ENCODE assay signal across 8 mouse cellular contexts in the genomic region with DNA sequence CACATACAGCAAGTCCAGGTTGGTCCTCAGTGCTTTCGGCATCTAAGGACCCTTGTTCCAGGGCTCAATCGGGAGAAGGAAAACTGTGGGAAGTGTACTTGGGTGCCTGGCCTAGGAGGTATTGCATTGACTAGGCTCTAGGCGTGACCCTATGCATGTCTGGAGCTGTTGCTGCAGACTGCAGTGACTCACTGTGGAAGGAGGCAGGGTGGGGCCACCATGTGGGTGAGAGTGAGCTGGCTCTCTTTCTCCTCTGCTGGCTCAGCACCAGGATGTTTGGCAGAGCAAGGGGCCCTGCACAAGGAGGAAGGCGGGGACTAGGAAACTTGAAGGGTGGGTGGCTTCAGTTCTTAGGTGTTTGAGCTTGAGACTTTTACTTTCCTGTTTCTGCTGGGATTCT. TPM values are rescaled to one million over a fixed set of nuclear protein-coding genes. Genes with fewer than 3 reads are reported as not detected.
A peak's percentile ranks its signal among the peaks of the same experiment; 100 is the strongest.
DNase-seq lines count a peak whose midpoint lies in the region; ATAC-seq and TF ChIP-seq lines count a peak whose summit lies in the region.

No protein-coding gene starts in this region.

- peak; percentile 68 for ATAC-seq in forebrain, postnatal 0 days
- peak; percentile 92 for ATAC-seq in megakaryocyte, adult 5-6 weeks (ENCODE audit: poor library complexity, severe bottlenecking)

- H3K4me1 ChIP-seq in forebrain, postnatal 0 days (ENCODE audit: insufficient read depth), result no peaks in the 10 kb centered on the region

- no peaks in the 10 kb centered on the region for H3K9me3 ChIP-seq in forebrain, postnatal 0 days (ENCODE audit: low read length)

- H3K9ac ChIP-seq in forebrain, postnatal 0 days, result no peak overlapping the region

- H3K4me2 ChIP-seq in forebrain, postnatal 0 days (ENCODE audit: low read depth), result no peak overlapping the region

- intact Hi-C loops in heart, postnatal 36 days (cut with DNase I), result no loop called here

- no peaks in the 10 kb centered on the region for H3K36me3 ChIP-seq in forebrain, postnatal 0 days (ENCODE audit: insufficient read depth)
- no peaks in the 10 kb centered on the region; the same call in 1 of the 2 replicates for H3K36me3 ChIP-seq in splenic B cell, adult 2 months (ENCODE audit: control insufficient read depth, insufficient read depth, low read length, poor library complexity, severe bottlenecking)

- peak; percentile 91 for DNase-seq in CD4-positive, CD25-positive, alpha-beta regulatory T cell, adult 2 months (ENCODE audit: low read depth, low spot score)
- DNase-seq in ZHBTc4 (ENCODE audit: low read depth, low spot score), result peak; percentile 81
- peak; percentile 40 for DNase-seq in forebrain, postnatal 0 days
- DNase-seq in heart, postnatal 36 days, result peak; percentile 88 to 90
- DNase-seq in left cerebral cortex, adult 9 months (ENCODE audit: low spot score in 2 of 2), result peak; percentile 63 to 80
- DNase-seq in splenic B cell, adult 2 months (ENCODE audit: low read depth, low spot score), result peak; percentile 57
- DNase-seq in cerebellum, adult 8-10 months, result no peak

- 46% methylated on average over 4 of the region's 4 CpGs for WGBS in forebrain, postnatal 0 days

- H3K27me3 ChIP-seq in forebrain, postnatal 0 days (ENCODE audit: insufficient read depth, low read length), result no peaks in the 10 kb centered on the region
- no peaks in the 10 kb centered on the region for H3K27me3 ChIP-seq in splenic B cell, adult 2 months (ENCODE audit: control insufficient read depth, insufficient read depth, low read length, poor library complexity, severe bottlenecking)

- H3K27ac ChIP-seq in forebrain, postnatal 0 days (ENCODE audit: low read depth, low read length), result no peak overlapping the region

- TF ChIP-seq CTCF in forebrain, postnatal 0 days (IDR thresholded peaks at IDR 0.05; ENCODE audit: low read depth), result no peak

- H3K4me3 ChIP-seq in forebrain, postnatal 0 days (ENCODE audit: low read depth, low read length), result no peak overlapping the region

RNA-seq across cellular contexts. Expression of a gene that starts 8.5 kb away (rescaled TPM):
- 11.4 and 17.9 TPM in 2 replicates for total RNA-seq in forebrain, postnatal 0 days (2014; rRNA removed)
- polyA plus RNA-seq in forebrain, postnatal 0 days (2015; fragmentation: Nextera tagmentation; extraction: Ambion mirVana), result 3.2 and 3.9 TPM in 2 replicates
- 100 to 1,000 TPM; 362 to 377 TPM for total RNA-seq in heart, postnatal 36 days (2021)
- total RNA-seq in megakaryocyte, adult 5-6 weeks (2015), result 372 and 397 TPM in 2 replicates
- total RNA-seq in megakaryocyte, adult 5-6 weeks (2017), result 659 and 727 TPM in 2 replicates

RNA-seq across cellular contexts. Expression of a gene that starts 30.7 kb away (rescaled TPM):
- 524 and 615 TPM in 2 replicates for total RNA-seq in forebrain, postnatal 0 days (2014; rRNA removed)
- polyA plus RNA-seq in forebrain, postnatal 0 days (2015; fragmentation: Nextera tagmentation; extraction: Ambion mirVana), result 250 and 269 TPM in 2 replicates
- 100 to 1,000 TPM; 246 to 250 TPM for total RNA-seq in heart, postnatal 36 days (2021)
- total RNA-seq in megakaryocyte, adult 5-6 weeks (2015), result 319 and 343 TPM in 2 replicates
- total RNA-seq in megakaryocyte, adult 5-6 weeks (2017), result 206 and 209 TPM in 2 replicates

RNA-seq across cellular contexts. Expression of a gene that starts 43.9 kb away (rescaled TPM):
- total RNA-seq in forebrain, postnatal 0 days (2014; rRNA removed), result 20.8 and 24.5 TPM in 2 replicates
- 14.8 and 17.6 TPM in 2 replicates for polyA plus RNA-seq in forebrain, postnatal 0 days (2015; fragmentation: Nextera tagmentation; extraction: Ambion mirVana)
- total RNA-seq in heart, postnatal 36 days (2021), result 1 to 10 TPM; 8.1 to 8.9 TPM
- 1.7 and 2.9 TPM in 2 replicates for total RNA-seq in megakaryocyte, adult 5-6 weeks (2015)
- total RNA-seq in megakaryocyte, adult 5-6 weeks (2017), result 8.8 and 9.9 TPM in 2 replicates

RNA-seq across cellular contexts. Expression of a gene that starts 55.9 kb away (rescaled TPM):
- total RNA-seq in forebrain, postnatal 0 days (2014; rRNA removed), result 71.2 and 86.4 TPM in 2 replicates
- 87.8 and 91.3 TPM in 2 replicates for polyA plus RNA-seq in forebrain, postnatal 0 days (2015; fragmentation: Nextera tagmentation; extraction: Ambion mirVana)
- total RNA-seq in heart, postnatal 36 days (2021), result 10 to 100 TPM; 33.2 to 38.5 TPM
- total RNA-seq in megakaryocyte, adult 5-6 weeks (2015), result 47.3 and 53.3 TPM in 2 replicates
- total RNA-seq in megakaryocyte, adult 5-6 weeks (2017), result 98.8 and 106 TPM in 2 replicates

Comparison
In these comparisons a context has a peak if more than half of its experiments do, and no peak if none do; other contexts are left out.
1. RNA of a gene that starts 8.5 kb away (total RNA-seq): 372 to 727 TPM in megakaryocyte, adult 5-6 weeks and 362 to 377 TPM in heart, postnatal 36 days; 11.4 to 17.9 TPM in forebrain, postnatal 0 days; every median in the first group is over 10 times any median in the second.